Mouse (Mus musculus) CH12.LX (cell line): ENCODE measurements around the gene Olfml2a. TPM values are rescaled to one million over a fixed set of nuclear protein-coding genes. Genes with fewer than 3 reads are reported as not detected.

ENCODE experiments used
- DNase-seq: peaks from one replicate; pipeline ENCODE4 v3.0.0-alpha.2; 2013; ENCODE audit errors: extremely low read depth
- H3K27ac ChIP-seq: 2 replicates; pipeline ENCODE4 v1.5.1; 2012; ENCODE audit warnings: low read depth, mild to moderate bottlenecking, control low read depth, moderate library complexity; ENCODE audit not compliant: insufficient read depth
- H3K27me3 ChIP-seq: replicated peaks from 2 replicates; pipeline ENCODE3; 2012; ENCODE audit warnings: inconsistent platforms
- H3K36me3 ChIP-seq, 2 experiments: replicated peaks in 1 of 2; 2 replicates each; pipeline versions ENCODE3 to v1.6.1; 2012; ENCODE audit warnings: inconsistent platforms in 1 of 2, low read length in 1 of 2, mild to moderate bottlenecking in 1 of 2, mixed read lengths in 1 of 2, moderate library complexity in 1 of 2; ENCODE audit not compliant: control insufficient read depth in 1 of 2, insufficient read depth in 1 of 2
- H3K4me1 ChIP-seq, 2 experiments: 2 replicates each; pipeline ENCODE4 v1.6.1; 2012; ENCODE audit warnings: inconsistent platforms in 1 of 2, moderate library complexity in 1 of 2; ENCODE audit not compliant: insufficient read depth in 2 of 2, control insufficient read depth in 1 of 2
- H3K4me2 ChIP-seq: 2 replicates; pipeline ENCODE4 v1.6.1; 2012; ENCODE audit warnings: low read depth, mild to moderate bottlenecking, control low read depth; ENCODE audit not compliant: poor library complexity, insufficient read depth, severe bottlenecking
- H3K4me3 ChIP-seq, 3 experiments: fragments of 150-350 bp in 1 of 3; sonication (generic) in 1 of 3; replicated peaks in 1 of 3; 2 replicates each; pipeline versions ENCODE3 to v1.5.1; 2011 to 2012; ENCODE audit warnings: low read depth in 2 of 3, low read length in 2 of 3, mild to moderate bottlenecking in 2 of 3, moderate library complexity in 2 of 3, control low read depth in 1 of 3, improper control_type of control experiment in 1 of 3, inconsistent platforms in 1 of 3, mixed read lengths in 1 of 3; ENCODE audit not compliant: poor library complexity in 1 of 3
- H3K79me2 ChIP-seq: replicated peaks from 2 replicates; pipeline ENCODE4 v1.6.1; 2012; ENCODE audit warnings: mild to moderate bottlenecking, moderate library complexity; ENCODE audit not compliant: control insufficient read depth, poor library complexity, insufficient read depth, severe bottlenecking; ENCODE audit errors: extremely low read depth
- H3K9ac ChIP-seq: 2 replicates; pipeline ENCODE4 v1.6.1; 2012; ENCODE audit warnings: low read depth, mild to moderate bottlenecking, control low read depth, moderate library complexity; ENCODE audit not compliant: insufficient read depth
- H3K9me3 ChIP-seq: replicated peaks from 2 replicates; pipeline ENCODE3; 2012; ENCODE audit warnings: low read length, inconsistent platforms, mixed read lengths
- CHD2 ChIP-seq: IDR thresholded peaks from 2 replicates; pipeline ENCODE4 v1.6.1; 2011; ENCODE audit warnings: low read length, improper control_type of control experiment
- CTCF ChIP-seq, 2 experiments: IDR thresholded peaks in 1 of 2; conservative IDR thresholded peaks in 1 of 2; 2 replicates each; pipeline ENCODE4 v1.5.1; 2011 to 2012; ENCODE audit warnings: low read depth in 2 of 2, low read length in 2 of 2, improper control_type of control experiment in 1 of 2, inconsistent platforms in 1 of 2, mild to moderate bottlenecking in 1 of 2, moderate library complexity in 1 of 2
- E2F4 ChIP-seq: IDR thresholded peaks from 2 replicates; pipeline ENCODE4 v1.6.1; 2011; ENCODE audit warnings: low read depth, low read length, improper control_type of control experiment; ENCODE audit not compliant: insufficient replicate concordance
- ELF1 ChIP-seq: IDR thresholded peaks from 2 replicates; pipeline ENCODE4 v1.6.1; 2014; ENCODE audit warnings: low read depth, mild to moderate bottlenecking, inconsistent platforms, low read length, improper control_type of control experiment
- EP300 ChIP-seq: IDR thresholded peaks from 2 replicates; pipeline ENCODE4 v1.6.1; 2011; ENCODE audit warnings: low read length, improper control_type of control experiment
- GABPA ChIP-seq: IDR thresholded peaks from 2 replicates; pipeline ENCODE4 v1.6.1; 2012; ENCODE audit warnings: low read depth, low read length, improper control_type of control experiment, inconsistent platforms; ENCODE audit not compliant: insufficient replicate concordance
- IRF4 ChIP-seq: IDR thresholded peaks from 2 replicates; pipeline ENCODE4 v1.6.1; 2014; ENCODE audit warnings: low read depth, mild to moderate bottlenecking, inconsistent platforms, low read length, improper control_type of control experiment
- JUN ChIP-seq: IDR thresholded peaks from 2 replicates; pipeline ENCODE4 v1.6.1; 2011; ENCODE audit warnings: low read depth, mild to moderate bottlenecking, low read length, improper control_type of control experiment, moderate library complexity; ENCODE audit not compliant: insufficient read depth
- MAX ChIP-seq: IDR thresholded peaks from 2 replicates; pipeline ENCODE4 v1.6.1; 2011; ENCODE audit warnings: low read length, improper control_type of control experiment
- MAZ ChIP-seq: IDR thresholded peaks from 2 replicates; pipeline ENCODE4 v1.6.1; 2012; ENCODE audit warnings: low read depth, mild to moderate bottlenecking, inconsistent platforms, low read length, improper control_type of control experiment, moderate library complexity
- MXI1 ChIP-seq: IDR thresholded peaks from 2 replicates; pipeline ENCODE4 v1.6.1; 2011; ENCODE audit warnings: mild to moderate bottlenecking, low read depth, low read length, improper control_type of control experiment
- NRF1 ChIP-seq: IDR thresholded peaks from 2 replicates; pipeline ENCODE4 v1.6.1; 2014; ENCODE audit warnings: low read depth, mild to moderate bottlenecking, inconsistent platforms, low read length, improper control_type of control experiment, moderate library complexity
- PAX5 ChIP-seq: IDR thresholded peaks from 2 replicates; pipeline ENCODE4 v1.6.1; 2012; ENCODE audit warnings: low read length, inconsistent platforms, mixed read lengths
- POLR2A ChIP-seq: IDR thresholded peaks from 2 replicates; pipeline ENCODE4 v1.6.1; 2011; ENCODE audit warnings: low read depth, mild to moderate bottlenecking, improper control_type of control experiment, low read length
- POLR2AphosphoS2 ChIP-seq: IDR thresholded peaks from 2 replicates; pipeline ENCODE4 v1.6.1; 2011; ENCODE audit warnings: low read depth, low read length, improper control_type of control experiment
- SIN3A ChIP-seq: IDR thresholded peaks from 2 replicates; pipeline ENCODE4 v1.6.1; 2012; ENCODE audit warnings: low read length, improper control_type of control experiment, inconsistent platforms
- SMC3 ChIP-seq: IDR thresholded peaks from 2 replicates; pipeline ENCODE4 v1.6.1; 2011; ENCODE audit warnings: low read depth, low read length, improper control_type of control experiment
- TBP ChIP-seq: conservative IDR thresholded peaks from 2 replicates; pipeline ENCODE4 v1.6.1; 2011; ENCODE audit warnings: low read depth, low read length, improper control_type of control experiment
- ZMIZ1 ChIP-seq: IDR thresholded peaks from 2 replicates; pipeline ENCODE4 v1.6.1; 2012; ENCODE audit warnings: low read depth, mild to moderate bottlenecking, inconsistent platforms, low read length, improper control_type of control experiment
- ZNF384 ChIP-seq: IDR thresholded peaks from 2 replicates; pipeline ENCODE4 v1.6.1; 2012; ENCODE audit warnings: low read depth, low read length, improper control_type of control experiment, inconsistent platforms
- dilution Hi-C: fragments of 300-500 bp; cut with MboI; formaldehyde crosslinking; loops from 2 replicates; pipeline ENCODE4 v1.14.3; 2020; ENCODE audit warnings: low sequenced_read_pairs; ENCODE audit not compliant: extremely low pct_unique_long_range_greater_than_20kb, extremely low pct_ligation_motif_present
- in situ Hi-C: fragments of 300-500 bp; cut with MboI; formaldehyde crosslinking; loops from 3 replicates; pipeline ENCODE4 v1.14.3; 2019; ENCODE audit warnings: low sequenced_read_pairs, low pct_ligation_motif_present, low pct_unique_long_range_greater_than_20kb, mixed read lengths
- polyA plus RNA-seq: library from polyadenylated mRNA; unstranded; fragments of >175 nt; gene quantifications from 2 replicates; pipeline ENCODE4 v1.2.1, GENCODE M21; 2012; ENCODE audit warnings: low read depth; ENCODE audit not compliant: insufficient read length
- total RNA-seq, 2 experiments: library from RNA; depleted of rRNA; stranded (reverse); fragments of 300-350 nt in 1 of 2; fragments of >200 nt in 1 of 2; gene quantifications; 2 replicates each; pipeline ENCODE4 v1.2.3; 2012 to 2014

The Olfml2a gene
- total and polyA plus RNA-seq, 3 experiments, result 4.3 to 8.5 (median 5.5) TPM

DNA sequence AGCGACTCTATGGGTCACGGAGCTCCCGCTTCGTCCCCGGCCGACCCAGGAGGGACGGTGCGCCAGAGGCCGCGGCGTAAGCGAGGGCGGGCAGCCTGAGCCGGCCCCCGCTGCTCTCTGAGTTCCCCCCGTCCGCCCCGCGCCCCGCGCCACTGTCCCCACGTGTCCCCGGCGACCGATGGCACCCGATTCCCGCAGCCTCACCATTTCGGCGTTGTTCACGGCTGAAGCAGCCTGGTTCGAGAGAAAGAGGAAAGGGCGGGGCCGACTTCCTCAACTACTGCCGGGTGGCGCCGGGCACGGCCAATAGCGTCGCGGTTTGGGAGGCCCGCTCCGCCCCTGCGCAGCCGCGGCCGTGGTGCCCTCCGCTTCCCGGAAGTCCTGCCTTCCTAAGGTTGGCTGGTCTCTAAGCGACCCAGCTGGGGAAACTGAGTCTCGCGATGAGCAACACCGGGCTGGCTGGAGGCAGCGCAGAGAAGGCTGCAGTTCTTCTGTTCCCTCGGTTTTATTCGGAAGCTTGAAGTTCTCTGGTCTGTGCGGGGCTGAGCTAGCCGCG, 73.2 kb downstream of the Olfml2a start, which contains the start of gene Arpc5l (continued):
- TF ChIP-seq ELF1 (peak; percentile 98), MAZ (no peak), POLR2A (peak; percentile 97), NRF1 (peak; percentile 91), TBP (peak; percentile 93), JUN (no peak), PAX5 (no peak), ZMIZ1 (peak; percentile 85; the same call in 1 of the 2 replicates), POLR2AphosphoS2 (peak; percentile 90; the same call in 1 of the 2 replicates)

DNA sequence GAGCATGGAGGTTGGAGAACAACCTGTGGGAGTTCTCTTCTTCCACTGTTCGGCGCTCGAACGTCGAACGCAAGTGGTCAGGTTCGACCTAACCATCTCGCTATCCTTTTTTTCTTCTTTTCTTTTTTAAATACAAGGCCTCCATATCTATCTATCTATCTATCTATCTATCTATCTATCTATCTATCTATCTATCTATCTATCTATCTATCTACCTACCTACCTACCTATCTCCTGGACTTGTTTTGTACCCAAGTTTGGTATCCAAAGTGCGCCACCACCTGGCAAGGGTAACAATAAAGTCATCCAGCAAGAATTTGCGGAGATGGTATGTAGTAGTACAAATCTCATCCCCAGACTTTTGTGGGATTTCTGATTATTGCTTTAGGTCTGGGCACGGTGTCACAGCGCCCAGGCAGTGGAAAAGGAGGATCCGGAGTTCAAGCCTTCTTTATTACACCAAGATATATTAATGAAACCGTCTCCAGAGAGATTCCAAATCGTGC, 73.8 kb downstream of the Olfml2a start, which contains the start of gene Rpl35:
TSS of gene Rpl35 (minus strand) at position 51 of the 506 bp plus-strand sequence.
- H3K9ac ChIP-seq, result peak within 1 kb of the TSS; percentile 98
- dilution Hi-C loops, result no loop called here
- in situ Hi-C loops, result no loop called here
- no peak for TF ChIP-seq SMC3
- no peak for TF ChIP-seq ELF1
- peak in 1 of 2 experiments; percentile 65; a peak in 2 of 4 replicates for TF ChIP-seq CTCF (conservative IDR thresholded peaks at IDR 0.05 in 1 of 2, IDR thresholded peaks at IDR 0.05 in 1 of 2; ENCODE audit: low read depth in 2 of 2, low read length in 2 of 2)
- TF ChIP-seq POLR2A, result no peak
- no peak for TF ChIP-seq ZNF384
- no peak for TF ChIP-seq IRF4
- no peak for TF ChIP-seq SIN3A
- TF ChIP-seq, all 38 proteins: peak for 1
- H3K27ac ChIP-seq, result peak within 1 kb of the TSS; percentile 72
- peaks cover 31 to 41% of the 10 kb centered on the region in 2 experiments for H3K36me3 ChIP-seq
- H3K27me3 ChIP-seq, result no peaks in the 10 kb centered on the region
- peak within 1 kb of the TSS; percentile 94 to 99 (median 97) for H3K4me3 ChIP-seq
- peak; percentile 80 for DNase-seq
- peaks cover 65% of the 10 kb centered on the region for H3K79me2 ChIP-seq
- H3K9me3 ChIP-seq, result no peaks in the 10 kb centered on the region
- peaks cover 3 to 24% of the 10 kb centered on the region in 2 experiments for H3K4me1 ChIP-seq
- peak within 1 kb of the TSS; percentile 89 for H3K4me2 ChIP-seq

DNA sequence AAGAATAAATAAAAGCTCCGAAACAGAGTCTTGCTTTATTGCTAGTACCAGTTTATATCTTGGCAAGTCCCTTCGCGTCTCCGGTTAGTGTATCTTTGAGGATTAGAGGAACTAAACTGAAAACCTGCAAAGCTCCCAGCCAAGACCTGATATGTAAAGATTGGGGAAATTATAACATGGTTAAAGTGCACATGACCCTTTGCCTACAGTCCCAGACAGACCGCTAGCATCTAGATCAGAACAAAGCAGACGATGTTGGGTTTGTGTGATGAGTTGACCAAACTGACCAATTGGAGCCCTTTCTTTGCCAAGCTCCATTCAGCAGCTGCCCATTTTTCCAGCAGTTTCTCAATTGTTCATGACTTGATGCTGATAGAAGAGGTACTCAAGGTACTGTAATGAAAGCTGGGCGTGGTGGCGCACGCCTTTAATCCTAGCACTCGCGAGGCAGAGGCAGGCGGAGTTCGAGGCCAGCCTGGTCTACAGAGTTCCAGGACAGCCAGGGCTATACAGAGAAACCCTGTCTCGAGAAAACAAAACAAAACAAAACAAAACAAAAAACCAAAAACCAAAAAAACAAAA, 74.5 kb downstream of the Olfml2a start:
- Histone ChIP-seq H3K27me3 (no peaks in the 10 kb centered on the region), H3K4me2 (peak overlapping the region; percentile 48), H3K4me1 (peaks cover 3 to 23% of the 10 kb centered on the region in 2 experiments), H3K9ac (peak overlapping the region; percentile 82), H3K79me2 (peaks cover 67% of the 10 kb centered on the region), H3K9me3 (no peaks in the 10 kb centered on the region), H3K4me3 (peak overlapping the region; percentile 48 to 100 (median 95)), H3K36me3 (peaks cover 25 to 38% of the 10 kb centered on the region in 2 experiments), H3K27ac (no peak overlapping the region)
- in situ Hi-C loops (no loop called here), dilution Hi-C loops (no loop called here)
- TF ChIP-seq GABPA (no peak), MAX (0 out of 2 replicates have a peak, but pooled peaks have one; percentile 45), CHD2 (no peak), JUN (no peak), PAX5 (no peak), SIN3A (peak; percentile 61; the same call in 1 of the 2 replicates), E2F4 (no peak), EP300 (no peak), MXI1 (no peak)
- DNase-seq, result no peak
